Mouse (Mus musculus): Measurements from ENCODE around the gene Dhx30.

The Dhx30 gene

GRCm38 (mm10) chr9:110047857-110048256 is 69.8 kb downstream of the Dhx30 start:
- in situ Hi-C loops (cut with MboI, MseI): no loop called here

- in situ Hi-C loops (cut with MboI, MseI): no loop called here
Measured at GRCm38 (mm10) chr9:110047260-110047659, 70.4 kb downstream of the Dhx30 start.

DNA sequence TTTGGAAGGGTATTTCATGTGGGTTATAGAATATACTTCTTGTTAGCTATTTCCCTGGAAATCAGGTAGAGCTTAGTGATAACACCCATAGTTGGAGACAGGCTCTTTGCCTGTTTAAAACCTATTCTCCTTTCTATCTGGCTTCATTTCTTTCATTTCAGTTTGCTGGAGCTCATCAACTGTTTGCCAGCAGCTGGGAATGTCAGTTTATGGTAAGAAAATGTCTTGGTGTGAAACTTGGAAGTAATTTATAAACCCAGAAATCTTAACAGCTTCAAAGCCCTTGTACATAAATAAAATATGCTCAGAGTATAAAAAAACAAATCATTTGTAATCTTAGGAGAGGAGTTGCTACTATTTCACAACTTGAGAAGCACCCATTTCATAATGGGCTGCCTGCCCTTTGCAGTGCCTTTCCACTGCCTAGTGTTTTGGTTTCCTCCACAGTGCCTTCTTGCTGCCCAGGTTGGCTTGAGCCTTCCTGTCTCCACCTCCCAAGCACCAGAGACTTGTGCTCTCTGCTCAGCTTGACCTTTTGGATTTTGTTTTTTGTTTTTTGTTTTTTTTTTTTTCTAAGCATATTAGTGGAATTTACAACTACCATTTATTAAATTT is 71.8 kb downstream of the Dhx30 start:
- in situ Hi-C loops (cut with MboI, MseI): no loop called here

GRCm38 (mm10) chr9:110044373-110044772 is 73.3 kb downstream of the Dhx30 start:
- in situ Hi-C loops (cut with MboI, MseI): no loop called here

DNA sequence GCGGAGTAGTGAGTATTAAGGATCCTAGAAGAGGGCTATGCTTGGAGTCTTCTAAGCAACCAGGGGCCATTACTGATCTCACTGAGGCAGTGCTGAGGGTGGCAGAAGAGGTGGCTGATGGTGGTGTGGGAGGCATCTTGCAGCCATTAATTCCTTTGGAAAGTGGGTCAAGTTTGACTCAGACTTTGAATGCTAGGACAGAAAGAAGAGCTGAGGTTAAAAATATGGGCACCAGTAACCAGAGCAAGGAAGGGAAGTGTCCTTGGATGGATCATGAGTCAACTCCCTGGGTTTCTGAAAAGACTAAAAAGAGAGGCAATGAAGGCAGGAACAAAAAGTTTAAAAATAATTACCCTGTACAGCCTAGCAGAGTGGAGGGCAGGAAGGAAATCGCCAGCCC is 79.1 kb downstream of the Dhx30 start:
- in situ Hi-C loops (cut with MboI, MseI): loop anchor here (5.0 kb wide), 1 partner anchor 734 kb away; no protein-coding TSS in a partner anchor

- in situ Hi-C loops (cut with MboI, MseI): loop anchor here (5.0 kb wide), 1 partner anchor 734 kb away; no protein-coding TSS in a partner anchor
Measured at GRCm38 (mm10) chr9:110037895-110038294, 79.7 kb downstream of the Dhx30 start.

GRCm38 (mm10) chr9:110035091-110035490 is 82.5 kb downstream of the Dhx30 start:
- in situ Hi-C loops (cut with MboI, MseI): loop anchor here (5.0 kb wide), 1 partner anchor 737 kb away; no protein-coding TSS in a partner anchor
